17 mouse cellular contexts compared by ENCODE assay signal in the genomic region with DNA sequence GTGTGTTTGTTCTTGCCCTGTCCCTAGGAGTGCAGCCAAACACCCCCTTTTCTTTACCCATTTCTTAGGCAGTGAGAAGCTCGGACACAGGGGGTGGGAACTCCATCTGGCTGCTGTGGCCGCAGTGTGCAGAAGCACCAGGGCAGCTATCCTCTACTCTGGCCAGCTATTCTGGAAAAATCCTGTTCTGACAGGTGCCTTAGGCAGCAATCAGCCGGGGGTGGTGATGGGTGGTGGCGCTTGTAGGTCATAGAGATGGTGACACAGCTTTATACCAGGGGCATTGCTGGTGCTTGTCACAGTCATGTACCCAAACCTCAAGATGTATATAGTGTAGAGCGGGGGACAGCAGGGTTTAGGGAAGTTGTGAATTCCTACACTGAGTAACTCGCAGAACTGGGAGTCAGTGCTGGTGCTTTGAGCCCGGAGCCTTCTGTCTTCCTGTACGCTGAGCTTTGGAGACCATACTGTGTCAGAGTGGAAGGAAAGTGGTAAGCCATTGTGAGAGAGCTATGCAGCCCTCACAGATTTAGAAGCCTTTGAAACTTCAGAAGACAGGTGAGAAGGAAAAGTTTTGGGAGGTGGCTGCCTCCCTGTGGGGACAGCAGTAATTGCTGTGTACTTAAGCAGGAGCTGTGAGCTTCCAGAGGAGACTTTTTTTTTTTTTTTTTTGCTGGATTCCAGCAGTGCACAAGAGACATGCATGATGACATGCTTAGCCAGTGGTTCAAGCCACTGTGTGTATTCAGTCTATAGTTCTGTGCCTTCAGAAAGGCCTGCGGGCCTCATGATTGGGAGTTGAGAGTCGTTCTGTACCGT. TPM values are rescaled to one million over a fixed set of nuclear protein-coding genes. Genes with fewer than 3 reads are reported as not detected.
DNase-seq lines count a peak whose midpoint lies in the region; ATAC-seq lines count a peak whose summit lies in the region.
"Had no signal": no experiment of that assay in that cellular context is flagged by ENCODE, and none has a peak within 500 bp of the region (broad histone marks: within the 10 kb centered on the region; RNA-seq: fewer than 3 reads in every experiment).

No protein-coding gene starts in this region.

- DNase-seq in frontal cortex, postnatal 10 days (ENCODE audit: low spot score in 2 of 2) = no peak
- peak; percentile 28 for DNase-seq in R1 (ENCODE audit: low read depth, low spot score)
- no peak for DNase-seq in liver, embryonic 13.5 days
- no peak for DNase-seq in left cerebral cortex, postnatal 10 days (ENCODE audit: extremely low spot score in 1 of 2, low spot score in 2 of 2)
- DNase-seq in MN1 (ENCODE audit: low spot score) = no peak
- DNase-seq: cerebellum, adult 11-12 months; layer of hippocampus, postnatal 36 days; right cerebral cortex, postnatal 25 days had no signal

- peak overlapping the region; percentile 16 for H3K27ac ChIP-seq in kidney, embryonic 16.5 days (ENCODE audit: low read length)
- no peak overlapping the region for H3K27ac ChIP-seq in kidney, embryonic 14.5 days (ENCODE audit: low read depth, low read length)
- no peak overlapping the region for H3K27ac ChIP-seq in liver, embryonic 13.5 days
- H3K27ac ChIP-seq: forebrain, embryonic 12.5 days; hindbrain, embryonic 15.5 days; liver, embryonic 15.5 days; midbrain, embryonic 10.5 days; neural tube, embryonic 13.5 days had no signal

- no peaks in the 10 kb centered on the region for H3K36me3 ChIP-seq in kidney, embryonic 16.5 days (ENCODE audit: insufficient read depth, low read length)
- H3K36me3 ChIP-seq in kidney, embryonic 14.5 days (ENCODE audit: control insufficient read depth, insufficient read depth, low read length) = no peaks in the 10 kb centered on the region
- no peaks in the 10 kb centered on the region for H3K36me3 ChIP-seq in liver, embryonic 13.5 days
- H3K36me3 ChIP-seq: embryonic facial prominence, embryonic 10.5 days; forebrain, embryonic 12.5 days; hindbrain, embryonic 15.5 days; liver, embryonic 15.5 days; midbrain, embryonic 10.5 days; neural tube, embryonic 13.5 days had no signal

- ATAC-seq in frontal cortex, adult (ENCODE audit: low TSS enrichment) = 0 out of 2 replicates have a peak, but pooled peaks have one; percentile 10
- no peak for ATAC-seq in kidney, embryonic 16.5 days (ENCODE audit: low FRiP score, low TSS enrichment)
- ATAC-seq in kidney, embryonic 14.5 days (ENCODE audit: low FRiP score, low TSS enrichment) = no peak
- 0 out of 2 replicates have a peak, but pooled peaks have one; percentile 13 for ATAC-seq in liver, embryonic 13.5 days (ENCODE audit: low read depth)

- intact Hi-C loops in left cerebral cortex, postnatal 10 days (cut with DNase I) = no loop called here

- H3K4me3 ChIP-seq in kidney, embryonic 16.5 days (ENCODE audit: low read length) = no peak overlapping the region
- no peak overlapping the region for H3K4me3 ChIP-seq in kidney, embryonic 14.5 days (ENCODE audit: low read length)
- H3K4me3 ChIP-seq in liver, embryonic 13.5 days (replicated peaks) = no peak overlapping the region
- H3K4me3 ChIP-seq: embryonic facial prominence, embryonic 10.5 days; forebrain, embryonic 12.5 days; hindbrain, embryonic 15.5 days; liver, embryonic 15.5 days; midbrain, embryonic 10.5 days; neural tube, embryonic 13.5 days had no signal

- H3K4me1 ChIP-seq in kidney, embryonic 16.5 days (ENCODE audit: insufficient read depth, low read length) = peaks cover 54% of the 10 kb centered on the region
- peaks cover 45% of the 10 kb centered on the region for H3K4me1 ChIP-seq in kidney, embryonic 14.5 days (ENCODE audit: control insufficient read depth, insufficient read depth, low read length)
- H3K4me1 ChIP-seq in liver, embryonic 13.5 days (replicated peaks) = peaks cover 40% of the 10 kb centered on the region

- no peak overlapping the region for H3K9ac ChIP-seq in kidney, embryonic 16.5 days (replicated peaks; ENCODE audit: low read length)
- H3K9ac ChIP-seq in kidney, embryonic 14.5 days (ENCODE audit: low read depth, low read length) = no peak overlapping the region
- no peak overlapping the region for H3K9ac ChIP-seq in liver, embryonic 13.5 days
- H3K9ac ChIP-seq: forebrain, embryonic 12.5 days; hindbrain, embryonic 15.5 days; liver, embryonic 15.5 days; neural tube, embryonic 13.5 days had no signal

- WGBS in kidney, embryonic 16.5 days = 66% methylated on average over 11 of the region's 11 CpGs
- WGBS in kidney, embryonic 14.5 days = 73% methylated on average over 11 of the region's 11 CpGs
- 59% methylated on average over 11 of the region's 11 CpGs for WGBS in liver, embryonic 13.5 days (ENCODE audit: insufficient replicate concordance)

- H3K4me2 ChIP-seq in kidney, embryonic 16.5 days (replicated peaks; ENCODE audit: low read depth, low read length) = no peak overlapping the region
- H3K4me2 ChIP-seq in kidney, embryonic 14.5 days (replicated peaks; ENCODE audit: low read depth, low read length) = no peak overlapping the region
- H3K4me2 ChIP-seq in liver, embryonic 13.5 days = no peak overlapping the region
- H3K4me2 ChIP-seq: forebrain, embryonic 12.5 days; hindbrain, embryonic 15.5 days; liver, embryonic 15.5 days; neural tube, embryonic 13.5 days had no signal

- no peaks in the 10 kb centered on the region for H3K27me3 ChIP-seq in kidney, embryonic 16.5 days (ENCODE audit: insufficient read depth, low read length)
- no peaks in the 10 kb centered on the region for H3K27me3 ChIP-seq in kidney, embryonic 14.5 days (ENCODE audit: control insufficient read depth, insufficient read depth, low read length)
- H3K27me3 ChIP-seq in liver, embryonic 13.5 days = no peaks in the 10 kb centered on the region
- H3K27me3 ChIP-seq: forebrain, embryonic 12.5 days; hindbrain, embryonic 15.5 days; liver, embryonic 15.5 days; neural tube, embryonic 13.5 days had no signal

- no peaks in the 10 kb centered on the region for H3K9me3 ChIP-seq in kidney, embryonic 16.5 days (ENCODE audit: low read length)
- no peaks in the 10 kb centered on the region for H3K9me3 ChIP-seq in kidney, embryonic 14.5 days (ENCODE audit: control insufficient read depth, low read length)
- H3K9me3 ChIP-seq in liver, embryonic 13.5 days (replicated peaks) = no peaks in the 10 kb centered on the region
- H3K9me3 ChIP-seq: embryonic facial prominence, embryonic 10.5 days; forebrain, embryonic 12.5 days; hindbrain, embryonic 15.5 days; liver, embryonic 15.5 days; midbrain, embryonic 10.5 days; neural tube, embryonic 13.5 days had no signal

RNA-seq across cellular contexts. Expression of a gene that starts 19.2 kb away (rescaled TPM):
- polyA plus RNA-seq in kidney, embryonic 16.5 days (2015; fragmentation: Nextera tagmentation; extraction: Ambion mirVana) = 24.6 and 25.2 TPM in 2 replicates
- polyA plus RNA-seq in kidney, embryonic 14.5 days (2014; fragmentation: Nextera tagmentation; extraction: Ambion mirVana) = 13.8 and 22.4 TPM in 2 replicates
- 2.3 and 3.2 TPM in 2 replicates for polyA plus RNA-seq in liver, embryonic 13.5 days (2015; fragmentation: Nextera tagmentation; extraction: Ambion mirVana)
- 10 to 100 TPM; 88.2 to 89.7 TPM for total RNA-seq in left cerebral cortex, postnatal 10 days (2021)

RNA-seq across cellular contexts. Expression of a gene that starts 46.7 kb away (rescaled TPM):
- polyA plus RNA-seq in kidney, embryonic 16.5 days (2015; fragmentation: Nextera tagmentation; extraction: Ambion mirVana) = 27.1 and 27.7 TPM in 2 replicates
- 16.6 and 26.8 TPM in 2 replicates for polyA plus RNA-seq in kidney, embryonic 14.5 days (2014; fragmentation: Nextera tagmentation; extraction: Ambion mirVana)
- 9.3 and 10.2 TPM in 2 replicates for polyA plus RNA-seq in liver, embryonic 13.5 days (2015; fragmentation: Nextera tagmentation; extraction: Ambion mirVana)
- total RNA-seq in left cerebral cortex, postnatal 10 days (2021) = 10 to 100 TPM; 13.7 to 14.6 TPM

Comparison
In these comparisons a context has a peak if more than half of its experiments do, and no peak if none do; other contexts are left out.
1. ATAC-seq: peak in frontal cortex, adult (single experiment) and liver, embryonic 13.5 days (single experiment); none in kidney, embryonic 16.5 days (single experiment) and kidney, embryonic 14.5 days (single experiment).